Mouse (Mus musculus): ENCODE measurements around the gene Pik3c2b.

DNA sequence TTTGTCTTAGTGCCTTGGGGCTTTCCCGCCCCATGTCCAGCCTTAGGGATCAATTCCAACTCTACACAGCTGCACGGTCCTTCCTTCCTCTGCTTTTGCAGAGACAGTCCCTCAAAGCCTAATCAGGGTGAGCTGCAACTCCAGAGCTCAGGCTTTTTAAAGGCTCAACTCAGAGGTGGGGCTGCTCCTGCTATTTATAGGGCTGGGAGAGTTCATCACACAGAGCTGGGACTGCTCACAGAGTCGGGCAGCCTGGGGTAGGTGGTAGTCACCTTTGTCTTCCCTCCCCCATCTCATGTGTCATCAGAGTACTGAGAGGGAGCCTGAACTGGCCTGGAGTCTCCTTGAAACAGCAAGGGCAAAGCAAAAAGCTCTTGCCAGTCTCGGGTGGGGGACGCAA is 22.8 kb downstream of the Pik3c2b start:
- TF ChIP-seq CTCF (IDR thresholded peaks at IDR 0.05; ENCODE audit: insufficient read depth, low read depth, low read length) = no peak
- TF ChIP-seq POLR2A (IDR thresholded peaks at IDR 0.05; ENCODE audit: insufficient read depth, low read depth, low read length) = no peak

All from olfactory bulb, adult 2 months (tissue).